Mouse (Mus musculus) kidney, embryonic 14.5 days (tissue): ENCODE results near the gene Dram1. TPM values are rescaled to one million over a fixed set of nuclear protein-coding genes. Genes with fewer than 3 reads are reported as not detected.

Experiments used
- ATAC-seq: fragments of 200-750 bp; cut with Nextera tagmentation; 2 replicates; pipeline ENCODE4 v1.8.0; 2017; ENCODE audit warnings: moderate number of reproducible peaks, mild to moderate bottlenecking, moderate TSS enrichment, moderate library complexity; ENCODE audit not compliant: low FRiP score, low TSS enrichment
- H3K27ac ChIP-seq: fragments of 300-500 bp; sonication (generic); 2 replicates; pipeline ENCODE4 v1.5.1; 2014; ENCODE audit warnings: low read depth, mild to moderate bottlenecking, low read length, moderate library complexity, mixed read lengths
- H3K27me3 ChIP-seq: fragments of 300-500 bp; sonication (generic); 2 replicates; pipeline ENCODE4 v1.6.1; 2014; ENCODE audit warnings: mild to moderate bottlenecking, low read length; ENCODE audit not compliant: control insufficient read depth, insufficient read depth
- H3K36me3 ChIP-seq: fragments of 300-500 bp; sonication (generic); 2 replicates; pipeline ENCODE4 v1.6.1; 2014; ENCODE audit warnings: low read length, mixed read lengths; ENCODE audit not compliant: control insufficient read depth, insufficient read depth
- H3K4me1 ChIP-seq: fragments of 300-500 bp; sonication (generic); 2 replicates; pipeline ENCODE4 v1.6.1; 2014; ENCODE audit warnings: low read length, mixed read lengths; ENCODE audit not compliant: control insufficient read depth, insufficient read depth
- H3K4me2 ChIP-seq: fragments of 300-500 bp; sonication (generic); replicated peaks from 2 replicates; pipeline ENCODE4 v1.6.1; 2014; ENCODE audit warnings: low read depth, mild to moderate bottlenecking, low read length
- H3K4me3 ChIP-seq: fragments of 300-500 bp; sonication (generic); 2 replicates; pipeline ENCODE4 v1.5.1; 2014; ENCODE audit warnings: mild to moderate bottlenecking, low read length
- H3K9ac ChIP-seq: fragments of 300-500 bp; sonication (generic); 2 replicates; pipeline ENCODE4 v1.6.1; 2014; ENCODE audit warnings: low read depth, mild to moderate bottlenecking, low read length, moderate library complexity
- H3K9me3 ChIP-seq: fragments of 300-500 bp; sonication (generic); 2 replicates; pipeline ENCODE4 v1.6.1; 2016; ENCODE audit warnings: low read length; ENCODE audit not compliant: control insufficient read depth
- WGBS: fragments of 180-500 bp; shearing (Covaris S2); extraction: QIAGEN DNeasy Blood & Tissue Kit; methylation state at CpG from one replicate; pipeline ENCODE4 v1.1.7; 2014; 5-methylcytosine and 5-hydroxymethylcytosine counted together
- polyA plus RNA-seq: library from polyadenylated mRNA; unstranded; fragments of >200 nt; fragmentation: Nextera tagmentation; extraction: Ambion mirVana; gene quantifications from 2 replicates; pipeline ENCODE4 v1.2.1, GENCODE M21; 2014

The Dram1 gene
- polyA plus RNA-seq, 1 experiment from 2014 or later: 0.99 TPM

DNA sequence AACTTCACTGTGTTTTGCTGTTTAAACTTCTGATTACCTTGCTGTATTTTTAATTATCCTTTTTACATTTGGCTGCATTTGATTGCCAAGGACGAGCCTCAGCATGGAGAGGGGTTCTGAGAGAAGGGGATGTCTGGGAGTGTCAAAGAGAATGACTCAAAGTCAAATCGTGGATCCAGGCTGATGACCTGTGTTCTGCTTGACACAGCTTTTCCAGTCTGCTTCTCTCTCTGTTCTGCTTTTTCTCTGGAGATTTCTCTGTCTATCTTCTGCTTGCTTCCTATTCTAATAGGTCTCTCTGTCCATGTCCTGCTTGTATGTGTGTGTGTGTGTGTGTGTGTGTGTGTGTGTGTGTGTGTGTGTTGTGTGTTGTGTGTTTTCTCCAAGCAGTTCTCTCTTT, 30.9 kb upstream of the Dram1 start:
- no peak overlapping the region for H3K9ac ChIP-seq
- no peaks in the 10 kb centered on the region for H3K9me3 ChIP-seq
- ATAC-seq: no peak
- 0 out of 2 replicates have a peak, but pooled peaks cover under 1% of the 10 kb centered on the region for H3K36me3 ChIP-seq
- H3K4me3 ChIP-seq: no peak overlapping the region
- H3K27ac ChIP-seq: no peak overlapping the region
- whole genome bisulfite sequencing: 54% methylated on average over 2 of the region's 2 CpGs
- no peak overlapping the region for H3K4me2 ChIP-seq
- no peaks in the 10 kb centered on the region for H3K4me1 ChIP-seq
- no peaks in the 10 kb centered on the region for H3K27me3 ChIP-seq

GRCm38 (mm10) chr10:88407875-88408631, 29.2 kb upstream of the Dram1 start:
- no peak overlapping the region for H3K9ac ChIP-seq
- no peak for ATAC-seq
- WGBS: 91% methylated on average over 12 of the region's 12 CpGs
- H3K36me3 ChIP-seq: no peaks in the 10 kb centered on the region
- no peak overlapping the region for H3K27ac ChIP-seq
- H3K27me3 ChIP-seq: no peaks in the 10 kb centered on the region
- H3K4me3 ChIP-seq: no peak overlapping the region
- no peaks in the 10 kb centered on the region for H3K9me3 ChIP-seq
- H3K4me2 ChIP-seq: no peak overlapping the region
- no peaks in the 10 kb centered on the region for H3K4me1 ChIP-seq

DNA sequence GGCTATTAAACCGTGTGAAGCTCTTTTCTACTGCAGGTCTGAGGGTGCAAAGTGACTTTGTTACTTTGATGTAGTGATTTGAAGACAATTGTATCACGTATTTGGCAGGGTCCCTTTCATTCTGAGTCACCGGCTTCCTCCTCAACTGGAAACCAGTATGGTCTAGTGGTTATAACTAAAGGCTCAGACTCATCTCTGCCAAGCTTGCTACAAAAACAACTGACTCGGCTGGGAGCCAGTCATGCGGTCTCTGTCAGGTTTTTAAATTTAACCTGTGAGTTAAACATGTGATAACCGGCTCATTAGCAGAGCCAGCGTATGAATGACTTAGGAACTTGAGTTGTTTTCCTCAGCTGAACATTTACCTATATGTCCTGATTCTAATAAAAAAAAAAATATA, 26.9 kb upstream of the Dram1 start:
- Histone ChIP-seq H3K4me3 (no peak overlapping the region), H3K4me2 (no peak overlapping the region), H3K27ac (no peak overlapping the region), H3K27me3 (no peaks in the 10 kb centered on the region), H3K9me3 (no peaks in the 10 kb centered on the region), H3K36me3 (no peaks in the 10 kb centered on the region), H3K9ac (no peak overlapping the region), H3K4me1 (no peaks in the 10 kb centered on the region)
- WGBS: 52% methylated on average over 7 of the region's 7 CpGs
- ATAC-seq: no peak

- H3K27ac ChIP-seq: no peak overlapping the region
- 58% methylated on average over 6 of the region's 6 CpGs for WGBS
Observed at GRCm38 (mm10) chr10:88404220-88404619, 25.3 kb upstream of the Dram1 start.

DNA sequence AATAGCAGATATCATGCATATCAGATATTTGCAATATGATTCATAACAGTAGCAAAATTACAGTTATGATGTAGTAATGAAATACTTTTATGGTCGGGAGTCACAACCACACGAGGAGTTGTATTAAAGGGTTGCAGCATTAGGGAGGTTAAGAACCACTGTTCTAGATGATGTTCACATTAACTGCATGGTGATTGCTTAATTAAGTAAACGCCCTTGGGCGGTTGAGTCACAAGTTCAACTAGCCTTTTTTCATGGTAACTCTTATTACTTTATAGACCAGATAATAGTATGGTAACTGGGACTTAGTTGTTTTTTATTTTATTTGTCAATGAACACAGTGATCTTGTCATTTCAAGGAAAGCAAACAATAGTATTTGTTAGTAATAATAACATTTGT, 24.1 kb upstream of the Dram1 start:
- H3K4me2 ChIP-seq: no peak overlapping the region
- no peaks in the 10 kb centered on the region for H3K4me1 ChIP-seq
- H3K9ac ChIP-seq: no peak overlapping the region
- no peaks in the 10 kb centered on the region for H3K36me3 ChIP-seq
- WGBS: 91% methylated on average over 4 of the region's 4 CpGs
- H3K27me3 ChIP-seq: no peaks in the 10 kb centered on the region
- ATAC-seq: no peak
- H3K9me3 ChIP-seq: no peaks in the 10 kb centered on the region
- H3K27ac ChIP-seq: no peak overlapping the region
- no peak overlapping the region for H3K4me3 ChIP-seq

More at GRCm38 (mm10) chr10:88404220-88404619, 25.3 kb upstream of the Dram1 start:
- H3K36me3 ChIP-seq: no peaks in the 10 kb centered on the region
- H3K4me3 ChIP-seq: no peak overlapping the region
- H3K9ac ChIP-seq: no peak overlapping the region
- ATAC-seq: no peak
- no peaks in the 10 kb centered on the region for H3K4me1 ChIP-seq
- no peaks in the 10 kb centered on the region for H3K27me3 ChIP-seq
- H3K9me3 ChIP-seq: no peaks in the 10 kb centered on the region
- no peak overlapping the region for H3K4me2 ChIP-seq

DNA sequence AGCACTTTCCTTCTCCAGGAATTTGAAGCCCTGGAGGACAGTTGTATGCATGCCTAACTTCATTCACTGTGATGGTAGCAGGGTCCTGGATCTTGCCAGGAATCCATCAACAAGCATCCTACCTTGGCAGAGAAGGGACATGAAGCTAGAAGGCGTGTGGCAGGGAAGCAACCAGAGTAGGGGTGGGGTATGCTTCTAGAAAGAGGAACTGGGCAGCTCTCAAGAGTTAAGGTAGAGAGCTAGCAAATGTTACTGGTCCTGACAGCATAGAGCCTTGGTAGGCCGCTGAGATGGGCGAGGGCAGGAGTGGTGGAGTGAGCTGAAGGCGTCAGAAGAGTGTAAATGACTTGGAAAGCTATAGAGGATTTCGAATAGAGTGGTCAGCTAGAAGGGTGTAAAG, 20.4 kb upstream of the Dram1 start:
- no peak overlapping the region for H3K4me2 ChIP-seq
- no peaks in the 10 kb centered on the region for H3K9me3 ChIP-seq
- no peak overlapping the region for H3K27ac ChIP-seq
- no peaks in the 10 kb centered on the region for H3K36me3 ChIP-seq
- H3K9ac ChIP-seq: no peak overlapping the region
- no peaks in the 10 kb centered on the region for H3K27me3 ChIP-seq
- no peak for ATAC-seq
- no peak overlapping the region for H3K4me3 ChIP-seq
- no peaks in the 10 kb centered on the region for H3K4me1 ChIP-seq
- 88% methylated on average over 5 of the region's 5 CpGs for WGBS

GRCm38 (mm10) chr10:88398668-88399243, 19.9 kb upstream of the Dram1 start:
- Histone ChIP-seq H3K27me3 (no peaks in the 10 kb centered on the region), H3K27ac (no peak overlapping the region), H3K36me3 (no peaks in the 10 kb centered on the region), H3K9ac (no peak overlapping the region), H3K4me1 (no peaks in the 10 kb centered on the region), H3K9me3 (no peaks in the 10 kb centered on the region), H3K4me2 (no peak overlapping the region), H3K4me3 (no peak overlapping the region)
- no peak for ATAC-seq
- 80% methylated on average over 6 of the region's 6 CpGs for WGBS

- Histone ChIP-seq H3K4me1 (0 out of 2 replicates have a peak, but pooled peaks cover 3% of the 10 kb centered on the region), H3K9ac (no peak overlapping the region), H3K4me2 (no peak overlapping the region), H3K9me3 (no peaks in the 10 kb centered on the region), H3K36me3 (no peaks in the 10 kb centered on the region), H3K27me3 (no peaks in the 10 kb centered on the region), H3K27ac (no peak overlapping the region), H3K4me3 (no peak overlapping the region)
- 86% methylated on average over 9 of the region's 9 CpGs for WGBS
- no peak for ATAC-seq
Observed at GRCm38 (mm10) chr10:88392181-88392847, 13.4 kb upstream of the Dram1 start.

DNA sequence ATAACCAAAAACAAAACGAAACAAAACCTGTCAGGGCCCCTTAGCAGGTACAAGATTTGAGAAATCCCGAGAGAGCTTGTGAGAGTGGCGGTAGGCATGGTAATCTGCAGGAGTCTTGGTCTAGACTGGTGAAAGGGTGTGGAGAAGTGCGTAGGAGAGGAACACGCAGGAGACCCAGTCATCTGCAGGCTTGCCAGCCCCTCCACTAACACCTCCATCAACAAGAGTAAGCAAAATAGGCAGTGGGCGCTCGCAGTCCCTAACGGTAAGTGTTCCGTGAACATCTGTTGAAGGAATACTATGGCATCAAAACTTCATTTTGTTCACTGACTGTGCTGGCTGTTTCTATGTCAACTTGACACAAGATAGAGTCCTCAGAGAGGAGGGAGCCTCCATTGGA, 12.6 kb upstream of the Dram1 start:
- Histone ChIP-seq H3K4me2 (no peak overlapping the region), H3K4me1 (0 out of 2 replicates have a peak, but pooled peaks cover 3% of the 10 kb centered on the region), H3K27ac (no peak overlapping the region), H3K27me3 (no peaks in the 10 kb centered on the region), H3K4me3 (no peak overlapping the region), H3K36me3 (no peaks in the 10 kb centered on the region), H3K9ac (no peak overlapping the region), H3K9me3 (no peaks in the 10 kb centered on the region)
- WGBS: 94% methylated on average over 9 of the region's 9 CpGs
- no peak for ATAC-seq
